Mouse (Mus musculus): ENCODE measurements at regions not wholly inside any gene's neighbourhood (a gene's known extent, or its start where the extent isn't known, plus 50 kb on each side); places are given as distances from the start of the nearest gene placed in this dataset.

DNA sequence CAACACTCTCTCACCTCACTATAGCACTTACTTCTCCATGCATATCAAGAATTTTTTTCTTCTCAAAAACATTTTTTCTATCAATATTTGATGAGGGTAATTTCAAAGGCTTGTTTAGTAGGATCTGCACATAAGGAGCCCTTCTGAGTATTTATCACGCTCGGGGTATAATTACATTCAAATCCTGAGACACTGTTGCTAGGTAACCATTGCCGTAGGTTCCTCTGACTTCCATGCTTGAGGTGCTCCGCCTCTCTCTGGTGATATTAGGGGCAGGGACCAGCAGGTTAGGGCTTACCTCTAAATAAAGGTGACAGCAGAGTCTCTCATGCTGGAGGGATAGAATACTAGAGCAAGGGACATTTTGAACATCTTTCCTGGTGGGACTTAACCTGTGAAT lies 54.4 kb upstream of the 9630041A04Rik start:
- no peak for DNase-seq (ENCODE audit: low spot score)

DNA sequence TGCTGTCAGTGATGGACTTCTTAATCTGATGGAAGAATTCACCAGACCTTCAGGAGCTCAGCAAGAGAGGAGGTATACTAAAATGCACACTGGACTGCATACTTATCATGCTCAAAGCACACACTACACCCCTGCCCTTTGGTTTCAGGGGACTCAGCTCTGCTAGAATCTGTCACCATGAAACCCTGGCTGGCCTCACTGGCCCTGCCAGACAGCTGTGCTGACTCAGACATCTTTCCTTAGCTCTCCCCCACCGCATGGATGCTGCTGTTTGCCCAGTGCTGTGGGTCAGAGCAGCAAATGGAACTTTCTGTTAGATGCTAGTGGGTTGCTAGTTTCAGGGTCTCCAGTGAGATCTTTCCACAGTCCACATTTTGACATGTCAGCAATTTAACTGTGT lies 64.9 kb upstream of the 9630041A04Rik start:
- no peak for DNase-seq (ENCODE audit: low spot score)

DNA sequence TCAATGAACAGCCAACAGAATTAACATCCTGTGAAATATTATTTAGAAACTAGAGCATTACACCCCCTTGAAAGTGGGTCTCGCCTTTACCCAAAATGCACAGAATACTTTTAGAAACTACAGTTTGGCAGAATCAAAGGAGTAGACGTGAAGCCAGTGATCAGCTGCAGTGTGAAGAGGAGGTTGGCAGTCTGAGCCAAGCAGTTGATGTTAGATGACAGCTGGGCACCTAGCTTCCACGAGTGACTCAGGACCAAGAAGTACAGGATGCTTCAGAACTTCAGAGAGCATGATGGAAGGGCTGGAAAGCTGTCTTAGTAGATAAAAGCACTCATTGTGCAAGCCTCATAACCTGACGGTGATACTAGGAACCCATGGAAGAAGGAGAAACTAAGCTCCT lies 65.6 kb upstream of the 9630041A04Rik start:
- no peak for DNase-seq (ENCODE audit: low spot score)

DNA sequence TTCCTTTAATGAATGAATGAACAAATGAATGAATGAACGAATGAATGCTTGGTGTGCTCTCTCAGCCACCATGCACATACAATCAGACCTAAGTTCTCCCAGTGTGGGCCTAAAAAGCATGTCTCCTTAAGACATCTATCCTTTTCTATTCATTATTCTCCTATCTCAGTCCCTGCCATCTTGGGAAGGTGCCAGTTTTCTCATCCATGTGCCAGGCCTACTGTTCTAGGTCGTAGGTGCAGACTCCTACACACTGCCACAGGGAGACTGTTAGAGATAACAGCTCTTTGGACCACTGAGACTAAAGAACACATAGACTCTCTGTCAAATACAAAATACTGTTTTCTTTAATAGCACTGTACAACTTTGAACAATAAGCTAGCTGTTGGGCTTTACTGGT lies 66.2 kb upstream of the 9630041A04Rik start:
- DNase-seq (ENCODE audit: low spot score): no peak

DNA sequence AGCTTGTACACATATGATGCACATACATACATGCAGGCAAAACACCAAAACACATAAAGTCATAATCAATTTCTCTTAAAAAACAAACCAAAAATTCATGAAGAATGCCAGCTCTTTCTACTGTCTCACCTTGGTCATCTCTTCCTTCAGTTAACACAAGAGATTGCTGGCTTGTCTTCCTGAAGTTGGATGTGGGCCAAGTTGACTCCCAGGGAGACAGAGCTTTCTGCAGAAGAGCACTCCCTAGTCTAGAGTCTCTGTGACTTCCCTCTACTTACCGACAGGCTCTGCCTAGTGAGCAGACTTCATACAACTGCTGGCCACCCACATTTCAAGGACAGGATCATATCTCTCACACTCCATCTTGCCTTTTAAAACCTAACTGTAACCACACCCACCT lies 70.7 kb upstream of the 9630041A04Rik start:
- no peak for DNase-seq (ENCODE audit: low spot score)

DNA sequence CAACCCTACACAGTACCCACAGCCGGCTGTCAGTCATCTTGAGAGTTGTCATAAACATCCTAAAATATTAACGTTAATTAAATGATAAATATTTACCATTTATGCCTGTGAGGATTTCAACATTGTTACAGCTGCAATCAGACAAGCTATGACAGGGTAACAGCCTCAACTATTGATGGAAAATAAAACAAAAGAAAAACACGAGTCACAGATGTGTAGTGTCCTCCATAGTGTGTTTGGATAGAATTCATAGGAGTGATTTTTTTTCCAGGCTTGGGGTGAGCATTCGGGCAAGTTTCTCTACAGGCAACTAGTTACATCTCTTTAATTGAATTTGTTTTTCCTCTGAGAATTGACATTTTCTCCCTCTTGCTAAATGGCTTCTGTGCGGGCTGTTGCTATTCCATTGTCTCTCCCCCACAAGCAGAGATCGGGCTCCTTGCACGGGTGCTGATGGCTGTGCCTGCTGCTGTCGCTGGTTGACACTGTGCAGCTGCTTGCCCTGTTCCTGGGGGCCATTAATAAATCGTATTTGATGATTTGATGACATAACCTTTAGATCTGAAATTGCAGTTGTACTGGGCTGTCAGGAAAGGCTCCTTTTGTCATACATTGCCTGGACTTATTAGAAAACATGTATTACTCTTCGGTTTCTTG lies 120.6 kb upstream of the 9630041A04Rik start:
- no peak for DNase-seq (ENCODE audit: low spot score)

DNA sequence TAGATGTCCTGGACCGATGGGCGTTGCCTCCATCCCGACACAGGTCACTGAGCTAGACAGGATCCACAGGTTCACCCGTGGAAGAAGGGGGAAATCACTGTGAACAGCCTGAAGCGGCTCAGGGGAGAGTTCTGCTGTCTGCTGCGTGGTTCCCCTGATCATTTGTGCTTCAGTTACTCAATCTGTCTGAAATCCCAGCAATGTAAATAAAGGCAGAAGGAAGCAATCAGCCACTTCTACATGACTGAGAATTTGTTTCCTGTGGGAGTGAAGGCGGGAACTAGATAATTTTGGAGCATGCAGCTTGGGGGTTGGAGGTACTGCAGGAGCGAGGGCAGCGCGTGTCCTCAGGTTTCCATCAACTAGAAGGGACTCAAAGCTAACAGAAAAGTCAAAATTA lies 122.3 kb upstream of the 9630041A04Rik start:
- DNase-seq (ENCODE audit: low spot score): no peak

DNA sequence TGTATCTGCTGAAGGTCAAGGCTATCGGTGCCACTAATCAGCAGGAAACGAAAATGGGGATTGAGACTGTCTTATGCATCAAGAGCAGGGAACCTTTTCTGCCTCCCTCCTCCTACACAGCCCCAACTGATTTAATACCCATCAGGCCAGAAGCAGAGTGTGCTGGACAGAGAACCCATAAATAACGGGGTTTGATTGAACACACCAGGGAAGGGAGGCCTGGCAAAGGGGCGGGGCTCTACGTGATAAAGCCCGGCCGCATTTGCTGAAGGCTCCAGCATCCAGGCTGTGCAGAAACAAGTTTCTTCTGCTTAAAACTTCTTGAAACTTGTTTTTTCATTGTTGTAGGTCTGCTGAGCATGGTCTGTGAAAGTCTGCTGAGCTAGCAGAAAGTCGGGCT lies 127.4 kb upstream of the 9630041A04Rik start:
- DNase-seq (ENCODE audit: low spot score): peak; percentile 5

DNA sequence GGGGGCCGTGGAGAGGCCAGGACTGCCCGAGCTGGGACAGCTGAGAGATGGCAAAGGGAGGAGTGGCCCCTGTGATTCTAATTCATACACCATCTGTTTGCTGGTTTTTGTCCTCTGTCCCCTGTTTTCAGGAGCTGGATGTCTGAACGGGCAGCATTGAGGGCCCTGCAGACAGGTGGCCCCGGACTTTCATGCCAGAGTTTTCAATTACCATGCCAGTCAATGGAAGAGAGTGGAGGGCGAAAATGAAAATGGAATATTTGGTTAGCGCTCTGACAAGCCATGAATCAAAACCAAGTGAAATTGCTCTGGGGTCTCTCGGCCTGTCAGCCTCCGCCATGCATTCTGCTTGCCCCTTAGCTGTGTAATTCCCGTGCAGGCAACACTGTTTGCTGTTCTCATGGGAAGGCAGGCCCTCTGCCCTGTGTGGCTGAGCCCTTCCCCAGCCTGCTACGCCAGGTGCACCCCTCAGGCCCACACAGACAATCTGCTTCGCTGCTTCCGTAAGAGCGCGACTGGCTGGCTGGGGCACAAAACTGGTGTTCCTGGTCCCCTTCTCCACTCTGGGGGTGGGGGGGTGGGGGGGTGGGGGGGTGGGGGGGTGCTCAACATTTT lies 127.9 kb upstream of the 9630041A04Rik start:
- DNase-seq (ENCODE audit: low spot score): peak; percentile 1

DNA sequence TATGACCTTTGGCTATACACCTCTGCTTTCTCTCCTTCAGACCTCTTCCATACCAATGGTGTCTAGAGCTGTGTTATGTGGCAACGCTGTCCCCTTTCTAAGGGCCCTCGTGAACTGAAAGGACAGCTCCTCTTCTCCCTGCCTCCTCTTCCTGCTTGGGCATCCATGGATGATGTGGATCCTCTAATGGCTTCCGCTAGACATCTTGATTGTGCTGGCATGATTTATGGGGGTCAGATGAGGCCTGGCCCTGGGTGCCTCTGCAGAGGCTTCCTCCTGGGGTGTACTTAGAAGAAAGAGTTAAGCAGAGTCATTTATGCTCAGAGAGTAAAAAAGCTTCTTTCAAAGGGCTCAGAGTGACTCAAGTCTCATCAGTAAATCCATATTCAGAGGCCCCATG lies 131.5 kb upstream of the 9630041A04Rik start:
- DNase-seq (ENCODE audit: low spot score): peak; percentile 8

DNA sequence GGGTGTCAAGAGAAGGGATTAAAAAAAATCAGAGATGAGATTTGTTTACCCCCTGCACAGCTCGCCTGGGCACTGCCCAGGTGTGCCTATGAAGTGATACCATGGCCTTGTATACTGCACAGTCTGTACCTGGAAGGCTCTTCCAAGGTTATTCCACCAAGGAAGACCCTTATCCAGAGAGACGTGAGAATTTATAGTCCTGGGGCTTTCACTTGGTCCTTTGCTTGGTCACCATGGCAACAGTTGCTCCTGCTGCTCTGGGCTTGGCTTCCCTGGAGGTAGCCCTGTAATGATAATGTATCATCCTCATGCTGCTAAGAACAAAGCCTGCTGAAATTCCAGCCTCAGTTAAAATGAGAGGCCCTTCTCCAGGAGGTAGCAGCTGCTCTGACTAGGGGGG lies 143.7 kb upstream of the 9630041A04Rik start:
- no peak for DNase-seq (ENCODE audit: low spot score)

DNA sequence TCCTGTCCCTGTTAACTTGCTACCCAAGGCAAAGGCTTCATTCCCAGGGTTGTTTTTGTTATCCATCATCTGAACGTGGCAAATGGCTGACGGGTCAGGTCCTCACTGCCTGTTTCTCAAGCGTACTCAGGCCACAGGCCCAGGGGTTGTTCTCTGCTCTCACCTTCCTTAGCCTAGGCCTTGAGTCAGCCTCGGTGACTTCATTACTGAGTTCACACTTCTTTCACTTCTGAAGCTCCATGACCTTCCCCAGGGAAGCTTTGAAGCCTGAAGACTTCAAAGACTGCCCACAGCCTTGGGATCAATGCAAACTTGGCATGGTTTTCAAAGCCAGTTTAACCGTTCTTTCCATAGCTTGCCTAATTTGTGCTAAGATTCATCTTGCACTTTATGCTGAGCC lies 145.3 kb upstream of the 9630041A04Rik start:
- no peak for DNase-seq (ENCODE audit: low spot score)

DNA sequence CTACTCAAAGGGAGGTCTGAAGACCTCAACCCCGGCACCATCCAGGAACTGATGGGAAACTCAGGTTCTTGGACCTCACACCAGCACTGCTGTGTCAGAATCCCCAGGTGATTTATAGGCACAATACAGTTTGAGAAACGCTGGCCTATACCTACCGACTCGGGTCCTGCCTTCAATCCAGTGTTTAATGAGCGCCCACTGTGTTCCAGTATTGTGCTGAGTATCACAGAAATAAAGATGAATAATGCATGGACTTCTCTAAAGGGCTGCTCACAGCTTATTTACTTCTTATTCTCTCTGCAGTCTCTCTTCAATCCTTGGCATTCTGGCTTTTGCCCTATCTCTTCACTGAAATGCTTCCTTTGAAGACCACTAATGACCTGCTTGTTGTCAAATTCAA lies 146.8 kb upstream of the 9630041A04Rik start:
- DNase-seq (ENCODE audit: low spot score): no peak

DNA sequence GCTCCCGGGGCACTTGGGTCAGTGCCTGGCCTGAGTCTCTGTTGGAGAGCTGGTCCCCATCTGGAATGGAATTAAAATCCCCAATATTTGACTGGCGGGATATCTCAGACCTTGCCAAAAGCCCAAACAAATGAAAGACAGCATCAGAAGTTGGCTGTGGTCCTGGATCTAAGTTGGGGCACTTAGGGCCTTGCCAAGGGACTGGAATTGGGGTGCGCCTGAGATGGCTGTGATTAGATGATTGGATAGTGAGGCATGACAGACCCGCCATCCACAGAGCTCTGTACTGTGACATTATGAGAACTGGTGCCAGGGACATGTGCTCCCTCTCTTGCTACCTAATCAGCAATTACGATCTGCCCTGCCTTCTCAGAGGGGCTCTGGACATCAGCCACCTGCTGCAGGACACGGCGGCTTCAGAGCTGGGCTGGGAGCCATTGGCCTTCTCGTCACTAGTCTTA lies 151.0 kb upstream of the 9630041A04Rik start:
- no peak for DNase-seq (ENCODE audit: low spot score)

DNA sequence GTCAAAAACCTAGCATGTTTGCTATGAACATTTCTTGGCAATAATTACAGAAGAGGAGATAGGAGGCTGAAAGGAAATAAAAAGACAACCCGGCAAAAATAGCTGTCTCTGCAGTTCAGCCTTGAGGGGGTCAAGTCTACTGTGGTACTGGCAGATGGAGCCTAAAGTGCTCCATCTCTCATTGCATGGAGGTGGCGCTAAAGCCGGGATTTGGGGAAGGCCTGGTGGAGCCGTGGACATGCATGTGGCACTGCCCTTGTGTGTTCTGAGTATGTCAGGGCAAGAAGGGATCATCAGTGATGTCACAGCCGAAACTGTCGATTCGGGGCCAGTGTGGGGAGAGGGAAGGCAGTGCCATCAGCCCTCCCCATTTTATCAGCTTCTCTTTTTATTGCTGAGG lies 161.3 kb upstream of the 9630041A04Rik start:
- DNase-seq (ENCODE audit: low spot score): no peak

DNA sequence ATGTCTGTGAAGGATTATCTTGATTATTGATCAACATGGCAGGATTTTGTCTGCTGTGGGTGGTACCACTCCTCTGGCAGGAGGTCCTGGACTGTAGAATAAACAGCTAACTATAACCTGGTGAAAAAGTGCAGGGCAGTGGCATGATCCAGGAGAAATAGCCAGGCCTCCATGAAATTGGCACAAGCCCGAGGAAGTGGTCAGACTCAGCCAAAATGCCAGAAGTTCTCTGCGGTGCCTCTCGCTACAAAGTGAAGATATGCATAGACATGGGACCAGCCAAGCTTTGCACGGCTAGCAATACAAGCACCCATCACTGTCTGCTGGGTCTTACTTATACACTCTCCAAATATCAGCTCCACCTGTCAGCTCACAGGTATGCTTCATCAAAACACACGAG lies 167.6 kb upstream of the 9630041A04Rik start:
- no peak for DNase-seq (ENCODE audit: low spot score)

DNA sequence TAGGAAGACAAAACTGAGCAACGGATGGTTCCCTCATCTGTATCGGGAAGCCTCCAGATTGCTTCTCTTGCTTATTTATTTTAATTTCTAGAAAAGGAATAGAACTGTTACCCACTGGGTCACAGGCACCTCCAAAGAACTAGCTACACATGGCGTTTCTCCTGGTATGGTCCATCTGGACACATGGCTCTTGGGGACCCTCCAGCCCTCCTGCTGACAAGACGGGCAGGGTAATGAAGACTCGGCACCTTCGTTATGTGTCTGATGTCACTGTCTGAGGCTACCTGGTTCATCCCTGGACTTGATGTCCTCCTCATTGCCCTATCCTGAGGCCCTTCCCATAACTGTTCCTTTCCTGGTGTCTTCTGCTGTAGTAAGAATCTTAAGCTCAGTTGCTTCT lies 170.3 kb upstream of the 9630041A04Rik start:
- no peak for DNase-seq (ENCODE audit: low spot score)

DNA sequence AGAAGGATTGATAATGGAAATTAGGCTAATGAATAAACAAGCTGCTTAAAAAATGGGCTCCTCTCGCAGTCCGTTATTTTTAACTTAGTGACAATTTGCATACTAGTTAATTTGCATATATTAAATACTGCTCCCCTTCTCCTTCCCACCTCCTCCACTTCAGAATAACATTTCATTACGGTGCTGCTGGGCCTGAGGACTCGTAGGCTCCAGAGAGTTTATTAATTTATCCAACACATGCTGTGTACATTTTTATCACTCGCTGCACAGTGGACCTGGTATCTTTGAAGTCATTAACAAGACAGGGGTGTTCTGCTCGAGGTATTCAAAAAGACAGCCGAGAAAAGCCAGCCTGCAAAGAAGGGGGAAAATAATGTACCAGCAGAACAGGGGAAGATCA lies 170.7 kb upstream of the 9630041A04Rik start:
- DNase-seq (ENCODE audit: low spot score): no peak

DNA sequence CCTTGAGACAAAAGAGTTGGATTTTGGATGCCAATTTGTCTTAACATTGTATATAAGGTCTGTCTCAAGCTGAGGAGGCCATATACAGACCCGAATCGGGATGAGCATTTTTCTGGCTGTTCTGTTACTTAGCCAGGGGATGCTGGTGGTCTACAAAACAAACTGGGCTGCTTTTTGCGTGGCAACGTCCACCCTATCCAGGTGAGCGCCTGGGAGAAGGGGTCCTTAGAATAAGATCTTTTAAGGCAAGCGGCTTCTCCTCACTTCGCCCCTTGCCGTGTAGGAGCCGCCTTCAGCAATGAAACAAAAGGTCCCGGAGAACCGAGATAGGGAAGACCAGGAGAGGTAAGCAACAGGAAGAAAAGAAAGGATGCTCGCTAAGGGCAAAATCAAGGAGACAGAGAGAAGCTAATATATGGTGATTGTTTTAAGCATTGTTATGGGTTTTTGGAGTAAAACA lies 171.2 kb upstream of the 9630041A04Rik start:
- DNase-seq (ENCODE audit: low spot score): no peak

DNA sequence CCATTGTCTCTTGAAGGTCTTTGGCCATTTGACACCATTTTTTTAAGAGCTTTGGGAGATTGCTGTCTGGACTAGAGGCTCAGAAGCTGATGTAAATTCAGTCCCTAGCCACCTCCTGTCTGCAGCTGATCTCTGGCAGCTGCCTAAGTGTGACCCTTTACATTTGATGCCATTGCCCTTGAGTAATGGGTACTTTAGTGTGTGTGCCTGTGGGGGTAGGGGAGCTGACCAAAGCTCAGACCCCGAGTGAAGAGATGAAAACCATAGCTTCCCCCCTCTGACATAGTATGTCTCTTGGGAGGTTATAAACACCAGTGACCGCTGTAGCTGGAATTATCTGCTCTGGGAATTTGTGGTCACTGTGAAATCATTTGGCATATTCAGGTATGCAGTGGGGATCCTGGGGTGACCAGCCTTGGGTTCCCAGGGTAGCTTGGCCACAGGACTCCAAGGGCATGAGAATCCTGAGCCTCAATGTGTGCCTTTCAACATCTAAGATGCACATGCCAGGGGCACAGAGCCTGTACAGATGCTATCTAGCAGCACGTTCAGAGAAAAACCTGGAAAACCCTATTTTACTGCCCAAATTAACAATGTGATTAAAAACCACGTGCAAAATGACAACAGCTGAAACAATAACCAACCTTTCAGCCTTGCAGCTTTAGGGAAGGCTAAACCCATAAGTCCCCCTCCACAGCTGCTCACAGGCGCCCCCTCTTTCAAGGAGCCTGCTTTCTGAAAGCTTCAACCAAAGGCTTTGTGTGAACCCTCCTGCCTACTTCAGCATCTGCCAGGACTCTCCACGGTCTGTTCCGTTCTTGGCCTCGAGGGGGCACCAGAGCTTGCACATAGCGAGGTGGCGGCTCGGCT lies 171.9 kb upstream of the 9630041A04Rik start:
- DNase-seq (ENCODE audit: low spot score): peak; percentile 71

DNA sequence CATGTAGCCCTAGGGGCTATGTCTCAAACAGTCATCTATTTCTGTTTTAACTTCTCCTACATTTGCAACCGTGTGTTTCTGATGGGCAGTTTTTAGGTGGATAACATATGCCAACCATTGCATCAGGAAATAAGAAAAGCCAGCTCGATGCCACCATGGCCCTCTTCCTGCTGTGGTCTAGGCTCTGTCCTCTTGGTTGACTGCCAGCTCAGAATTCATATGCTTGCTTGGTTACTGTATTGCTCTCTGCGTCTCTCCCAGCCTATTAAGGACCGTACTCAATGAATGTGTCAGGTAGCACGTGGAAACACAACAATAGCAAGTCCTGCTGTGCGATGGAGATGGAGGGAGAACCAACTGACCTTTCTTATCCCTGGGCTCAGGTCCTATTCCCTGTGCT lies 174.4 kb upstream of the 9630041A04Rik start:
- no peak for DNase-seq (ENCODE audit: low spot score)

DNA sequence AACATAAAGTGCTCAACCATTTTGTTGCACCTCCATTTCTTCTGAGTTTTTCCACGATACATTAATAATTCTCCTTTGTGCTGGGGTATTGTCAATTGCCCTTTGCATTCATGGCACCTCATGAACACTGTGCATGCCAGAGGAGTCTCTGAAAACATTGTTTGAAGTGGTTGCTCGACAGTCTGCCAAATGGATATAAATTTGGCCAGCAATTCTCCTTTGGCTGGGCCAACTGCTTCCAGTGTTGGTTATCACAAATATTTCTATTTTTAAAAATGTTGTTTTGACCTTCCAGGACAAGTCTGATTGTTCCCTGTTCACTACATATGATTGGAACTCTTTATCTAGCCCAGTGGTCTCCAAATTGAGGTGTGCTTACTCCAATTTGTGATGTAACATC lies 184.1 kb upstream of the 9630041A04Rik start:
- DNase-seq (ENCODE audit: low spot score): no peak

DNA sequence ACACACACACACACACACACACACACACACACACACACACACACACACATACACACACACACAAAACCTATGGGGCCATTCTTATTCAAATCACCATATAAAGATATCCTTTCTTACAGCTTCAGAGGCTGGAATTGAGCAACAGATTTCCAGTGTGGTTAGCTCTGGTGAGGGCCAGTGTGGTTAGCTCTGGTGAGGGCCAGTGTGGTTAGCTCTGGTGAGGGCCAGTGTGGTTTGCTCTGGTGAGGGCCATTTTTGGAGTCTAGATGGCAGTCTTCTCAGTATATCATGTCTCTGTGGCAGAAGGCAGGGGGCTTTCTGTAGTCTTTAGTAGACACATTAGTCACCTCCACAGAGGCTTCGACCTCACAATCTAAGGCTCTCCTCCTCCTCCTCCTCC lies 191.5 kb upstream of the 9630041A04Rik start:
- no peak for DNase-seq (ENCODE audit: low spot score)
